Mouse (Mus musculus) limb, embryonic 14.5 days (tissue): ENCODE measurements around the gene Rgs10. TPM values are rescaled to one million over a fixed set of nuclear protein-coding genes. Genes with fewer than 3 reads are reported as not detected.
A peak's percentile ranks its signal among the peaks of the same experiment; 100 is the strongest.

ENCODE experiments used
- ATAC-seq: fragments of 200-750 bp; cut with Nextera tagmentation; 2 replicates; pipeline ENCODE4 v1.8.0; 2017; ENCODE audit warnings: low read depth, moderate number of reproducible peaks, moderate TSS enrichment; ENCODE audit not compliant: low FRiP score
- DNase-seq: peaks from one replicate; pipeline ENCODE4 v3.0.0-alpha.2; 2015; ENCODE audit warnings: low spot score
- H3K27ac ChIP-seq: fragments of 300-500 bp; sonication (generic); replicated peaks from 2 replicates; pipeline ENCODE4 v1.5.1; 2014; ENCODE audit warnings: low read depth, mild to moderate bottlenecking, low read length, moderate library complexity, mixed read lengths
- H3K27me3 ChIP-seq: fragments of 300-500 bp; sonication (generic); 2 replicates; pipeline ENCODE4 v1.6.1; 2014; ENCODE audit warnings: low read length, mixed read lengths; ENCODE audit not compliant: control insufficient read depth, insufficient read depth
- H3K36me3 ChIP-seq: fragments of 300-500 bp; sonication (generic); 2 replicates; pipeline ENCODE4 v1.6.1; 2014; ENCODE audit warnings: mild to moderate bottlenecking, low read length, moderate library complexity, mixed read lengths; ENCODE audit not compliant: control insufficient read depth, insufficient read depth
- H3K4me1 ChIP-seq: fragments of 300-500 bp; sonication (generic); 2 replicates; pipeline ENCODE4 v1.6.1; 2014; ENCODE audit warnings: antibody characterized with exemption, low read length, mixed read lengths; ENCODE audit not compliant: control insufficient read depth, insufficient read depth
- H3K4me2 ChIP-seq: fragments of 300-500 bp; sonication (generic); replicated peaks from 2 replicates; pipeline ENCODE4 v1.6.1; 2014; ENCODE audit warnings: low read depth, mild to moderate bottlenecking, low read length, moderate library complexity; ENCODE audit not compliant: severe bottlenecking
- H3K4me3 ChIP-seq: fragments of 300-500 bp; sonication (generic); replicated peaks from 2 replicates; pipeline ENCODE4 v1.5.1; 2014; ENCODE audit warnings: low read length
- H3K9ac ChIP-seq: fragments of 300-500 bp; sonication (generic); 2 replicates; pipeline ENCODE4 v1.6.1; 2014; ENCODE audit warnings: mild to moderate bottlenecking, low read depth, low read length, moderate library complexity; ENCODE audit not compliant: severe bottlenecking
- H3K9me3 ChIP-seq: fragments of 300-500 bp; sonication (generic); 2 replicates; pipeline ENCODE4 v1.6.1; 2016; ENCODE audit warnings: low read length; ENCODE audit not compliant: control insufficient read depth
- POLR2A ChIP-seq: fragments of 200-500 bp; IDR thresholded peaks from 2 replicates; pipeline ENCODE4 v1.8.0; 2012; ENCODE audit warnings: inconsistent platforms, mild to moderate bottlenecking, moderate library complexity, borderline replicate concordance; ENCODE audit not compliant: insufficient read depth, insufficient read length; ENCODE audit errors: extremely low read depth
- WGBS: fragments of 180-500 bp; shearing (Covaris S2); extraction: QIAGEN DNeasy Blood & Tissue Kit; methylation state at CpG from one replicate; pipeline ENCODE4 v1.1.7; 2014; 5-methylcytosine and 5-hydroxymethylcytosine counted together
- polyA plus RNA-seq, 2 experiments: library from polyadenylated mRNA; depleted of rRNA in 1 of 2; stranded (reverse) in 1 of 2; unstranded in 1 of 2; fragments of >200 nt; fragmentation: Nextera tagmentation in 1 of 2; extraction: Ambion mirVana in 1 of 2; gene quantifications; 2 replicates each; pipeline versions ENCODE4 v1.2.1 to v1.2.3; 2012 to 2014

Rgs10 gene
- polyA plus RNA-seq, 2 experiments = 13.6 to 17.7 TPM

GRCm38 (mm10) chr7:128359741-128360140 lies 58.8 kb downstream of the Rgs10 start:
- WGBS = 76% methylated on average over 9 of the region's 9 CpGs
- H3K4me2 ChIP-seq = no peak overlapping the region
- H3K4me1 ChIP-seq = no peaks in the 10 kb centered on the region
- no peak overlapping the region for H3K4me3 ChIP-seq
- no peak overlapping the region for H3K27ac ChIP-seq
- no peaks in the 10 kb centered on the region for H3K36me3 ChIP-seq
- no peak overlapping the region for H3K9ac ChIP-seq
- no peak for DNase-seq
- H3K27me3 ChIP-seq = no peaks in the 10 kb centered on the region
- H3K9me3 ChIP-seq = no peaks in the 10 kb centered on the region
- TF ChIP-seq POLR2A = no peak
- no peak for ATAC-seq

- DNase-seq = no peak
- H3K27me3 ChIP-seq = no peaks in the 10 kb centered on the region
- H3K9me3 ChIP-seq = no peaks in the 10 kb centered on the region
- no peak overlapping the region for H3K4me3 ChIP-seq
- H3K9ac ChIP-seq = no peak overlapping the region
- no peaks in the 10 kb centered on the region for H3K4me1 ChIP-seq
- WGBS = 73% methylated on average over 7 of the region's 7 CpGs
- ATAC-seq = no peak
- no peak overlapping the region for H3K4me2 ChIP-seq
- H3K27ac ChIP-seq = no peak overlapping the region
- H3K36me3 ChIP-seq = no peaks in the 10 kb centered on the region
- TF ChIP-seq POLR2A = no peak
These were observed 59.4 kb downstream of the Rgs10 start for GRCm38 (mm10) chr7:128359164-128359563.

- no peaks in the 10 kb centered on the region for H3K27me3 ChIP-seq
- no peaks in the 10 kb centered on the region for H3K4me1 ChIP-seq
- no peak overlapping the region for H3K27ac ChIP-seq
- no peak overlapping the region for H3K4me2 ChIP-seq
- TF ChIP-seq POLR2A = no peak
- no peaks in the 10 kb centered on the region for H3K36me3 ChIP-seq
- ATAC-seq = no peak
- H3K9me3 ChIP-seq = no peaks in the 10 kb centered on the region
- no peak overlapping the region for H3K9ac ChIP-seq
- H3K4me3 ChIP-seq = no peak overlapping the region
- no peak for DNase-seq
- 73% methylated on average over 9 of the region's 9 CpGs for WGBS
These were observed 59.8 kb downstream of the Rgs10 start for GRCm38 (mm10) chr7:128358741-128359140.

GRCm38 (mm10) chr7:128356868-128357755 lies 61.4 kb downstream of the Rgs10 start:
- H3K36me3 ChIP-seq = no peaks in the 10 kb centered on the region
- H3K27ac ChIP-seq = no peak overlapping the region
- no peak for TF ChIP-seq POLR2A
- H3K9ac ChIP-seq = no peak overlapping the region
- H3K4me3 ChIP-seq = no peak overlapping the region
- 73% methylated on average over 9 of the region's 9 CpGs for WGBS
- no peaks in the 10 kb centered on the region for H3K4me1 ChIP-seq
- peak; percentile 9 for DNase-seq
- H3K27me3 ChIP-seq = no peaks in the 10 kb centered on the region
- no peak overlapping the region for H3K4me2 ChIP-seq
- no peak for ATAC-seq
- no peaks in the 10 kb centered on the region for H3K9me3 ChIP-seq

GRCm38 (mm10) chr7:128355463-128355862 lies 63.1 kb downstream of the Rgs10 start:
- 80% methylated on average over 5 of the region's 5 CpGs for WGBS
- H3K4me1 ChIP-seq = no peaks in the 10 kb centered on the region
- H3K27me3 ChIP-seq = no peaks in the 10 kb centered on the region
- H3K4me2 ChIP-seq = no peak overlapping the region
- H3K36me3 ChIP-seq = no peaks in the 10 kb centered on the region
- TF ChIP-seq POLR2A = no peak
- no peaks in the 10 kb centered on the region for H3K9me3 ChIP-seq
- ATAC-seq (no peak), DNase-seq (no peak)
- no peak overlapping the region for H3K4me3 ChIP-seq
- no peak overlapping the region for H3K27ac ChIP-seq
- H3K9ac ChIP-seq = no peak overlapping the region

GRCm38 (mm10) chr7:128352721-128353120 lies 65.8 kb downstream of the Rgs10 start:
- DNase-seq = no peak

More at GRCm38 (mm10) chr7:128352721-128353120, 65.8 kb downstream of the Rgs10 start:
- WGBS = 61% methylated on average over 3 of the region's 3 CpGs
- Histone ChIP-seq H3K9me3 (no peaks in the 10 kb centered on the region), H3K4me1 (no peaks in the 10 kb centered on the region), H3K27ac (no peak overlapping the region), H3K4me3 (no peak overlapping the region), H3K4me2 (no peak overlapping the region), H3K36me3 (no peaks in the 10 kb centered on the region), H3K9ac (no peak overlapping the region), H3K27me3 (no peaks in the 10 kb centered on the region)
- ATAC-seq = no peak
- no peak for TF ChIP-seq POLR2A
